Mouse (Mus musculus) midbrain, embryonic 14.5 days (tissue): Measurements from ENCODE around the gene Brsk1. TPM values are rescaled to one million over a fixed set of nuclear protein-coding genes. Genes with fewer than 3 reads are reported as not detected.

Experiments used
- ATAC-seq: fragments of 200-750 bp; cut with Nextera tagmentation; 2 replicates; pipeline ENCODE4 v1.8.0; 2017; ENCODE audit warnings: moderate number of reproducible peaks, moderate library complexity; ENCODE audit not compliant: low FRiP score, low TSS enrichment
- DNase-seq: peaks from one replicate; pipeline ENCODE4 v3.0.0-alpha.2; 2015
- H3K27ac ChIP-seq: fragments of 300-500 bp; sonication (generic); replicated peaks from 2 replicates; pipeline ENCODE4 v1.5.1; 2014; ENCODE audit warnings: mild to moderate bottlenecking, low read depth, low read length, moderate library complexity
- H3K27me3 ChIP-seq: fragments of 300-500 bp; sonication (generic); 2 replicates; pipeline ENCODE4 v1.6.1; 2014; ENCODE audit warnings: low read length, control low read depth, mixed read lengths; ENCODE audit not compliant: control insufficient read depth, insufficient read depth
- H3K36me3 ChIP-seq: fragments of 300-500 bp; sonication (generic); 2 replicates; pipeline ENCODE4 v1.6.1; 2014; ENCODE audit warnings: low read length, control low read depth; ENCODE audit not compliant: control insufficient read depth, insufficient read depth
- H3K4me1 ChIP-seq: fragments of 300-500 bp; sonication (generic); 2 replicates; pipeline ENCODE4 v1.6.1; 2014; ENCODE audit warnings: mild to moderate bottlenecking, antibody characterized with exemption, low read length, control low read depth; ENCODE audit not compliant: control insufficient read depth, insufficient read depth
- H3K4me2 ChIP-seq: fragments of 300-500 bp; sonication (generic); 2 replicates; pipeline ENCODE4 v1.6.1; 2014; ENCODE audit warnings: mild to moderate bottlenecking, low read length, moderate library complexity
- H3K4me3 ChIP-seq: fragments of 300-500 bp; sonication (generic); replicated peaks from 2 replicates; pipeline ENCODE4 v1.5.1; 2014; ENCODE audit warnings: low read depth, low read length
- H3K9ac ChIP-seq: fragments of 300-500 bp; sonication (generic); replicated peaks from 2 replicates; pipeline ENCODE4 v1.6.1; 2014; ENCODE audit warnings: mild to moderate bottlenecking, low read length, moderate library complexity
- H3K9me3 ChIP-seq: fragments of 300-500 bp; sonication (generic); 2 replicates; pipeline ENCODE4 v1.6.1; 2016; ENCODE audit warnings: low read length, control low read depth, mixed read lengths; ENCODE audit not compliant: control insufficient read depth
- WGBS: fragments of 180-500 bp; shearing (Covaris S2); extraction: QIAGEN DNeasy Blood & Tissue Kit; methylation state at CpG from one replicate; pipeline ENCODE4 v1.1.7; 2014; 5-methylcytosine and 5-hydroxymethylcytosine counted together
- polyA plus RNA-seq: library from polyadenylated mRNA; unstranded; fragments of >200 nt; fragmentation: Nextera tagmentation; extraction: Ambion mirVana; gene quantifications from 2 replicates; pipeline ENCODE4 v1.2.1, GENCODE M21; 2014

Gene Brsk1
- polyA plus RNA-seq, 1 experiment from 2014 or later = 10.0 TPM

DNA sequence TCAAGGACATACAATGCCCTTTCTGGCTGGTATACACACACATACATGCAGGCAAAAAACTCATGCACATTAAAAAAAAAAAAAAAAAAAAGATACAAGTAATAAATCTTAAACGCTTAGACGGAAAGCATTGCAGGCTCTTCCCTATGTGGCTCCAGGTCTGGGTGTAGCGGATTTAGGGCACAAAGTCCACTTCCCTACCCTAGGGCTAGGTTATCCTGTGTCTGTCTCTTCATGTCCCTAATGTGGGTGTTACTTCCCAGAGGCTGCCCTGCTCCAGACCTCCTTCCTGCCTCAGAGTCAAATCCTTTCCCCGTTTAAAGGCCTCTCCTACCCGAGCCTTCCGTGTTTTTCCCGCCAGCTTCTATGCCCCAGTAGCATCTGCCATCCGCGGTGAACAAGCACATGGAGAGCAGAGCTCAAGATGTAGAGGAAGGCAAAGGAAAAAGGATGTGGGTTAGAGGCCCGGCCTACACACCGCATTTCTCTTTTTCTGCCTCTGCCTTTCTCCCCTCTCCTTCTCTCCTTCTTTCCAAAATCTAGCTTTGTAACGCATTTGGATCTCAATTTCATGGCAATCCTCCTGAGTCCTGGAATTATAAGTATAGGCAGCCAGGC, 16.2 kb upstream of the Brsk1 start:
- Histone ChIP-seq H3K9me3 (no peaks in the 10 kb centered on the region), H3K9ac (no peak overlapping the region), H3K4me2 (no peak overlapping the region), H3K4me1 (no peaks in the 10 kb centered on the region), H3K27ac (no peak overlapping the region), H3K36me3 (peaks cover 74% of the 10 kb centered on the region), H3K4me3 (no peak overlapping the region), H3K27me3 (no peaks in the 10 kb centered on the region)
- no peak for DNase-seq
- WGBS = 95% methylated on average over 12 of the region's 12 CpGs
- no peak for ATAC-seq

GRCm38 (mm10) chr7:4675200-4675599, 15.2 kb upstream of the Brsk1 start:
- Histone ChIP-seq H3K36me3 (peaks cover 72% of the 10 kb centered on the region), H3K4me1 (no peaks in the 10 kb centered on the region), H3K4me2 (no peak overlapping the region), H3K4me3 (no peak overlapping the region), H3K9ac (no peak overlapping the region), H3K9me3 (no peaks in the 10 kb centered on the region), H3K27ac (no peak overlapping the region), H3K27me3 (no peaks in the 10 kb centered on the region)
- DNase-seq (no peak), ATAC-seq (no peak)
- 95% methylated on average over 7 of the region's 7 CpGs for WGBS

- Histone ChIP-seq H3K27me3 (no peaks in the 10 kb centered on the region), H3K9ac (no peak overlapping the region), H3K4me3 (no peak overlapping the region), H3K9me3 (no peaks in the 10 kb centered on the region), H3K27ac (no peak overlapping the region), H3K4me1 (peaks cover 7% of the 10 kb centered on the region), H3K4me2 (no peak overlapping the region), H3K36me3 (peaks cover 21% of the 10 kb centered on the region)
- WGBS = 92% methylated on average over 5 of the region's 5 CpGs
- no peak for DNase-seq
- no peak for ATAC-seq
Measured at GRCm38 (mm10) chr7:4683307-4683706, 7.1 kb upstream of the Brsk1 start.

GRCm38 (mm10) chr7:4684203-4684602, 6.2 kb upstream of the Brsk1 start:
- WGBS = 1% methylated on average over 13 of the region's 13 CpGs
- DNase-seq (no peak), ATAC-seq (0 out of 2 replicates have a peak, but pooled peaks have one; percentile 2)

DNA sequence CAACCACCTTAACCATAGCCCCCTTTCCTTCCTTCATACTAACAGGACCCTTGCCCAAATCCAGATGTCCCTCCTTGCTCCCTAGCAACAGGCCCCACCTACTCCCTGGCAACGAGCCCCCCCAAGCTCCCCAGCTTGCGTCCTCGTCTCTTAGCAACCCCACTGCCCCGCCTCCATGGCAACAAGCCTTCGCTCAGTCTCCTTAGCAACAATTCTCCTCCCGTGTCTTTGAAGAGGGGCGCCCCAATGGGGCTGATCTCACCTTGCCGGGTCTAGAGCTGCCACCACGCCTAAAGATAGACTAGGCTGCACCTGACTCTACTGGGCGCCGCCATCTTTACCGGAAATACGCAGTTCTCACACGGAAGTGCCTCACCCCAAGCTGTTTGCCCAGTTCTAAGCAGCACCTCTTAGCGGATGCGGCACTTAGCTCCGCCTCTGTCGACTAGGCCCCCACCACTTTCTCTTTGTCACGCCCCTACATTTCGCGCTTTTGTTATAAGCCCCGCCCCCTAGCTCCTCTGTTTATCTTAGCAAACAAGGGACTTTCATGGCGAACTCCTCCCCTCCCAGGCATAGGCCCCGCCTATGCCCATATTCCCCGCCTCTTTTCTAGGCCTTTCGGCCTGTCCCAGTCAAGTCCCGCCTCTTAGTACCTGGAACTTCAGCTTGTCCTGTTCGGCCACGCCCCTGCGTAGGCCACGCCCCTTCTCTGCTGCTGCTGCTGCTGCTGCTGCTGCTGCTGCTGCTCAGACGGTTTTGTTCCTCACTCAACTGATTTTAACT, 5.6 kb upstream of the Brsk1 start, which contains the start of gene Hspbp1:
Hspbp1 (minus strand) TSS at position 437 of the 786 bp plus-strand sequence.
- ATAC-seq = peak; percentile 95
- under 1% methylated on average over 32 of the region's 32 CpGs for WGBS

More at GRCm38 (mm10) chr7:4684203-4684602, 6.2 kb upstream of the Brsk1 start:
- H3K9me3 ChIP-seq = no peaks in the 10 kb centered on the region
- H3K27ac ChIP-seq = no peak overlapping the region
- H3K27me3 ChIP-seq = no peaks in the 10 kb centered on the region
- H3K4me2 ChIP-seq = peak overlapping the region; percentile 92
- H3K4me3 ChIP-seq = peak overlapping the region; percentile 73
- peak overlapping the region; percentile 59 for H3K9ac ChIP-seq
- peaks cover 18% of the 10 kb centered on the region for H3K36me3 ChIP-seq
- H3K4me1 ChIP-seq = peaks cover 7% of the 10 kb centered on the region

GRCm38 (mm10) chr7:4690951-4691653, 698 bp downstream of the Brsk1 start:
- 3% methylated on average over 32 of the region's 35 CpGs for WGBS
- Histone ChIP-seq H3K4me2 (peak overlapping the region; percentile 74), H3K36me3 (peaks cover 37% of the 10 kb centered on the region), H3K4me3 (peak overlapping the region; percentile 99), H3K4me1 (peaks cover 10% of the 10 kb centered on the region), H3K27me3 (no peaks in the 10 kb centered on the region), H3K9ac (peak overlapping the region; percentile 100), H3K27ac (peak overlapping the region; percentile 96), H3K9me3 (no peaks in the 10 kb centered on the region)
- DNase-seq (peak; percentile 51), ATAC-seq (peak; percentile 74)

More for the DNA sequence above, 5.6 kb upstream of the Brsk1 start, which contains the start of gene Hspbp1:
- peak within 1 kb of the TSS; percentile 59 for H3K9ac ChIP-seq
- H3K4me2 ChIP-seq = peak within 1 kb of the TSS; percentile 92
- peaks cover 7% of the 10 kb centered on the region for H3K4me1 ChIP-seq
- peak within 1 kb of the TSS; percentile 83 for H3K27ac ChIP-seq
- DNase-seq = peak; percentile 95
- no peaks in the 10 kb centered on the region for H3K27me3 ChIP-seq
- peaks cover 16% of the 10 kb centered on the region for H3K36me3 ChIP-seq
- no peaks in the 10 kb centered on the region for H3K9me3 ChIP-seq
- H3K4me3 ChIP-seq = peak within 1 kb of the TSS; percentile 73

GRCm38 (mm10) chr7:4693004-4693403, 2.6 kb downstream of the Brsk1 start:
- peaks cover 10% of the 10 kb centered on the region for H3K4me1 ChIP-seq
- 60% methylated on average over 6 of the region's 6 CpGs for WGBS
- ATAC-seq (no peak), DNase-seq (no peak)
- H3K4me3 ChIP-seq = no peak overlapping the region
- no peak overlapping the region for H3K4me2 ChIP-seq
- peaks cover 52% of the 10 kb centered on the region for H3K36me3 ChIP-seq
- no peaks in the 10 kb centered on the region for H3K9me3 ChIP-seq
- H3K9ac ChIP-seq = no peak overlapping the region
- no peaks in the 10 kb centered on the region for H3K27me3 ChIP-seq
- H3K27ac ChIP-seq = no peak overlapping the region

- Histone ChIP-seq H3K9ac (no peak overlapping the region), H3K36me3 (peaks cover 91% of the 10 kb centered on the region), H3K27ac (no peak overlapping the region), H3K4me2 (no peak overlapping the region), H3K9me3 (no peaks in the 10 kb centered on the region), H3K27me3 (no peaks in the 10 kb centered on the region), H3K4me3 (no peak overlapping the region), H3K4me1 (no peaks in the 10 kb centered on the region)
- DNase-seq = no peak
- WGBS = 44% methylated on average over 8 of the region's 8 CpGs
- ATAC-seq = no peak
Measured at GRCm38 (mm10) chr7:4702334-4702733, 11.9 kb downstream of the Brsk1 start.
